Mouse (Mus musculus) hindbrain, embryonic 15.5 days (tissue): ENCODE measurements around the gene Rab36. TPM values are rescaled to one million over a fixed set of nuclear protein-coding genes. Genes with fewer than 3 reads are reported as not detected.
"Not testable (repeated sequence)": the region's sequence is repeated elsewhere in the genome, so short reads cannot be mapped to it uniquely, and the experiment has no call there.

Experiments used
- ATAC-seq: fragments of 200-750 bp; cut with Nextera tagmentation; 2 replicates; pipeline ENCODE4 v1.8.0; 2017; ENCODE audit warnings: low read depth, moderate number of reproducible peaks, moderate TSS enrichment; ENCODE audit not compliant: low FRiP score
- H3K27ac ChIP-seq: fragments of 300-500 bp; sonication (generic); replicated peaks from 2 replicates; pipeline ENCODE4 v1.5.1; 2015; ENCODE audit warnings: mild to moderate bottlenecking, inconsistent platforms
- H3K27me3 ChIP-seq: fragments of 300-500 bp; sonication (generic); 2 replicates; pipeline ENCODE4 v1.6.1; 2015; ENCODE audit warnings: control low read depth, inconsistent platforms
- H3K36me3 ChIP-seq: fragments of 300-500 bp; sonication (generic); 2 replicates; pipeline ENCODE4 v1.6.1; 2015; ENCODE audit warnings: control low read depth, inconsistent platforms
- H3K4me1 ChIP-seq: fragments of 300-500 bp; sonication (generic); replicated peaks from 2 replicates; pipeline ENCODE4 v1.6.1; 2015; ENCODE audit warnings: control low read depth, inconsistent platforms
- H3K4me2 ChIP-seq: fragments of 300-500 bp; sonication (generic); 2 replicates; pipeline ENCODE4 v1.6.1; 2015; ENCODE audit warnings: moderate library complexity, mild to moderate bottlenecking, inconsistent platforms
- H3K4me3 ChIP-seq: fragments of 300-500 bp; sonication (generic); 2 replicates; pipeline ENCODE4 v1.5.1; 2015; ENCODE audit warnings: mild to moderate bottlenecking, inconsistent platforms
- H3K9ac ChIP-seq: fragments of 300-500 bp; sonication (generic); 2 replicates; pipeline ENCODE4 v1.6.1; 2015; ENCODE audit warnings: inconsistent platforms
- H3K9me3 ChIP-seq: fragments of 300-500 bp; sonication (generic); 2 replicates; pipeline ENCODE4 v1.6.1; 2016; ENCODE audit warnings: control low read depth, inconsistent platforms
- WGBS: fragments of 180-500 bp; shearing (Covaris S2); methylation state at CpG from one replicate; pipeline ENCODE4 v1.1.7; 2015; 5-methylcytosine and 5-hydroxymethylcytosine counted together
- polyA plus RNA-seq: library from polyadenylated mRNA; unstranded; fragments of >200 nt; fragmentation: Nextera tagmentation; extraction: Ambion mirVana; gene quantifications from 2 replicates; pipeline ENCODE4 v1.2.1, GENCODE M21; 2015

Gene Rab36
- polyA plus RNA-seq, 1 experiment from 2014 or later, result 21.7 TPM

GRCm38 (mm10) chr10:75016481-75016880, 20.4 kb upstream of the Rab36 start:
- Histone ChIP-seq H3K4me3 (no peak overlapping the region), H3K27me3 (no peaks in the 10 kb centered on the region), H3K9ac (no peak overlapping the region), H3K4me1 (0 out of 2 replicates have a peak, but pooled peaks cover 4% of the 10 kb centered on the region), H3K4me2 (no peak overlapping the region), H3K9me3 (no peaks in the 10 kb centered on the region), H3K27ac (no peak overlapping the region), H3K36me3 (peaks cover 5% of the 10 kb centered on the region; the same call in 1 of the 2 replicates)
- ATAC-seq, result no peak
- WGBS, result 64% methylated on average over 4 of the region's 4 CpGs

GRCm38 (mm10) chr10:75020271-75020670, 16.6 kb upstream of the Rab36 start:
- Histone ChIP-seq H3K9me3 (no peaks in the 10 kb centered on the region), H3K9ac (no peak overlapping the region), H3K36me3 (peaks cover 5% of the 10 kb centered on the region; the same call in 1 of the 2 replicates), H3K4me3 (no peak overlapping the region), H3K27ac (no peak overlapping the region), H3K4me1 (0 out of 2 replicates have a peak, but pooled peaks cover 2% of the 10 kb centered on the region), H3K27me3 (no peaks in the 10 kb centered on the region), H3K4me2 (no peak overlapping the region)
- no peak for ATAC-seq
- 73% methylated on average over 2 of the region's 2 CpGs for WGBS

DNA sequence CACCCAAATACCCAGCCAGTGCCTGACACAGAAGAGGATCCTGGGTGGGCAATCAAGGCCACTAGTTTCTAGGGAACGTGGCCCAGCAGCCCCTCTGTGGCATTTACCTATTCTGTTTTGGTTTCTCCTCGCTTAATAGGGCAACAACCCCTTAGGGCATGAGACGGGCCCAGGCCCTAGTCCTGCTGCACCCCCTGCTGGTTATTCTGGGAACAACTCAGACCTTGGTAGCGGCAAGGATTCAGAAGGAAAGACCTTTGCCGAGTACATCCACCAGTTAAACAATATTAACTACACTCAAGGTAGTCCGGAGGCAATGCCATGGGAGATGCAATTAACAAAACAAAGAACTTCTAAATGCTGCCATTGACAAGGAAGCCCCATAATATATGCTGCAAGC, 15.7 kb upstream of the Rab36 start:
- ATAC-seq, result 0 out of 2 replicates have a peak, but pooled peaks have one; percentile 40
- Histone ChIP-seq H3K4me1 (no peaks in the 10 kb centered on the region), H3K27me3 (no peaks in the 10 kb centered on the region), H3K36me3 (peaks cover 5% of the 10 kb centered on the region; the same call in 1 of the 2 replicates), H3K9ac (no peak overlapping the region), H3K9me3 (no peaks in the 10 kb centered on the region), H3K27ac (no peak overlapping the region), H3K4me3 (no peak overlapping the region), H3K4me2 (no peak overlapping the region)
- WGBS, result 13% methylated on average over 6 of the region's 6 CpGs

- Histone ChIP-seq H3K36me3 (no peaks in the 10 kb centered on the region), H3K4me2 (no peak overlapping the region), H3K27me3 (no peaks in the 10 kb centered on the region), H3K9me3 (no peaks in the 10 kb centered on the region), H3K9ac (no peak overlapping the region), H3K4me3 (no peak overlapping the region), H3K27ac (no peak overlapping the region), H3K4me1 (peaks cover 4% of the 10 kb centered on the region; the same call in 1 of the 2 replicates)
- ATAC-seq, result no peak
- 38% methylated on average over 8 of the region's 8 CpGs for WGBS
Measured at GRCm38 (mm10) chr10:75026491-75026890, 10.4 kb upstream of the Rab36 start.

- ATAC-seq, result no peak
Measured at GRCm38 (mm10) chr10:75028743-75029142, 8.1 kb upstream of the Rab36 start.

GRCm38 (mm10) chr10:75029677-75030076, 7.2 kb upstream of the Rab36 start:
- no peak overlapping the region for H3K4me2 ChIP-seq
- no peak for ATAC-seq
- H3K27me3 ChIP-seq, result no peaks in the 10 kb centered on the region
- 95% methylated on average over 3 of the region's 3 CpGs for WGBS
- no peak overlapping the region for H3K9ac ChIP-seq
- no peaks in the 10 kb centered on the region for H3K36me3 ChIP-seq
- H3K9me3 ChIP-seq, result no peaks in the 10 kb centered on the region
- H3K4me3 ChIP-seq, result no peak overlapping the region
- H3K4me1 ChIP-seq, result peaks cover 20% of the 10 kb centered on the region
- no peak overlapping the region for H3K27ac ChIP-seq

More at GRCm38 (mm10) chr10:75028743-75029142, 8.1 kb upstream of the Rab36 start:
- no peak overlapping the region for H3K4me2 ChIP-seq
- H3K36me3 ChIP-seq, result no peaks in the 10 kb centered on the region
- no peaks in the 10 kb centered on the region for H3K27me3 ChIP-seq
- H3K4me3 ChIP-seq, result no peak overlapping the region
- peaks cover 20% of the 10 kb centered on the region for H3K4me1 ChIP-seq
- no peak overlapping the region for H3K27ac ChIP-seq
- 91% methylated on average over 8 of the region's 8 CpGs for WGBS
- no peak overlapping the region for H3K9ac ChIP-seq
- no peaks in the 10 kb centered on the region for H3K9me3 ChIP-seq

GRCm38 (mm10) chr10:75030234-75030633, 6.6 kb upstream of the Rab36 start:
- Histone ChIP-seq H3K27ac (no peak overlapping the region), H3K27me3 (no peaks in the 10 kb centered on the region), H3K4me2 (no peak overlapping the region), H3K4me3 (no peak overlapping the region), H3K4me1 (peaks cover 20% of the 10 kb centered on the region), H3K9ac (no peak overlapping the region), H3K36me3 (no peaks in the 10 kb centered on the region), H3K9me3 (no peaks in the 10 kb centered on the region)
- 84% methylated on average over 3 of the region's 3 CpGs for WGBS
- ATAC-seq, result no peak

DNA sequence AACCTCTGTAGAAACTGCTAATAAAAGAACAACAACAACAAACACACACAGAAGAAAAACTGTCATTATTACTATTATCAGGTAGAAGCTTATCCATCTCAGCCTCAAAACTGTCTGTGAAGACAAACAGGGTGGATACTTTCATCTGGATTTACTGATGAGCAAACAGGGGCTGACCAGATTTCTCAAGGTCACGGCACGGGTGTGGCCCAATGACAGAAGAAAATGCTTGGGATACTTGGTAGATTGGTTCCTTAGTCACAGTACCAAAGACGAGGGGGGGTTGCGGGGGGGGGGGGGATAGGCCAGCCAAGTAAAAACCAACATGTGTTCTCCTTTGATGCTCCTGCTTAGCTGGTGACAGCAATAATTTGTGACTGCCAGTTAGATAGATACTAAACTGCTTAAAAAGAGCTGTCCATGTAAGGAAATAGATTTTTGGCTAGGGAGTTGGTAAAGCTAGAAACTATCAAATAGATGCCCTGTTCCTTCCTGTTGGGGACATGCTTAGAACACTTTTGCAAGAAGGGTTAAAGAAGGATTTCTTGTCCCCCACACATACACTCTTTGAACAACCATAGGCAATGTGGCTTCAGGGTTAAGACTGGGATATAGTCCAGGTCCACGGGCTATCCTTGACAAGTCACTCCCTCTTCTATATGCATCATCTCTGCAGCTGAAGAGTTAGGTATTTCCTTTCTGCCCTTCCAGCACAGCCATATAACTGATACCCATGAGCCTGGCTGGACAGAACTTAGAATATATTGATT, 5.3 kb upstream of the Rab36 start:
- 65% methylated on average over 5 of the region's 5 CpGs for WGBS
- no peaks in the 10 kb centered on the region for H3K27me3 ChIP-seq
- no peak for ATAC-seq

DNA sequence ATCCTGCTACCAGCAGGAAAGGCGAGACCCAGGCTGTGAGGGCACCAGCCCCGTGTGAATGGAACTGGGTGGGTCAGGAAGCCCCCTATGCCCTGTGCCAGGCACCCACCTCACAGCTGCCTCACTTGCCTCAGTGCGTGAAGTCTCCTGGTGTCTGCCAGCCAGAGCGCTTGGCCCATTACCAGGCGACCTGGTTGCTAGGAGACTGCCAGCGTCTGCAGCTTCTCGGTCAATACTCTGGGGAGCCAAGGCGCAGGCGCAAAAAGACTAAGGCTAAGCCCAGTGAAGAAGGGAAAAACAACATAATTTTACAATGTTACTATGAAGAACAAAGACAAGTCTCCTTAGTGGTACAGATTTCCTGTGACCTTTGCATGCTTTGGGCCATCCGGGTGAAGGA, 4.5 kb upstream of the Rab36 start, which contains the start of gene Rsph14:
Gene Rsph14 (minus strand): TSS at position 192 of the 400 bp plus-strand sequence.
- Histone ChIP-seq H3K9ac (no peak within 1 kb of the TSS), H3K4me3 (peak within 1 kb of the TSS; percentile 12; the same call in 1 of the 2 replicates), H3K27ac (peak within 1 kb of the TSS; percentile 70), H3K4me2 (peak within 1 kb of the TSS; percentile 49), H3K4me1 (peaks cover 34% of the 10 kb centered on the region), H3K27me3 (no peaks in the 10 kb centered on the region), H3K9me3 (no peaks in the 10 kb centered on the region), H3K36me3 (no peaks in the 10 kb centered on the region)
- peak; percentile 55 for ATAC-seq
- WGBS, result 11% methylated on average over 10 of the region's 10 CpGs

More for the DNA sequence above, 5.3 kb upstream of the Rab36 start:
- Histone ChIP-seq H3K9me3 (no peaks in the 10 kb centered on the region), H3K4me1 (peaks cover 26% of the 10 kb centered on the region), H3K36me3 (no peaks in the 10 kb centered on the region), H3K27ac (no peak overlapping the region), H3K9ac (no peak overlapping the region), H3K4me3 (no peak overlapping the region), H3K4me2 (no peak overlapping the region)

DNA sequence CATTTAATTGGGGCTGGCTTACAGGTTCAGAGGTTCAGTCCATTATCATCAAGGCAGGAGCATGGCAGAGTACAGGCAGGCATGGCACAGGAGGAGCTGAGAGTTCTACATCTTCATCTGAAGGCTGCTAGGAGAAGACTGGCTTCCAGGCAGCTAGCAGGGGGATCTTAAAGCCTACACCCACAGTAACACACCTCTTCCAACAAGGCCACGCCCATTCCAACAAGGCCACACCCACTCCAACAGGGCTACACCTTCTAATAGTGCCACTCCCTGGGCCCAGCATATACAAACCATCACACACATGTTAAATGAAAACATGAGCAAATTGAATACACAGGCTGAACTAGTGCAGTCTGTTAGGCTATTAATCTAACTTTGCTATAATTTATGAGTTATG, 5.2 kb downstream of the Rab36 start:
- not testable (repeated sequence) for H3K9me3 ChIP-seq, H3K27me3 ChIP-seq, ATAC-seq, H3K4me3 ChIP-seq, H3K4me2 ChIP-seq, H3K9ac ChIP-seq, H3K27ac ChIP-seq, H3K36me3 ChIP-seq
- H3K4me1 ChIP-seq, result peaks cover 14% of the 10 kb centered on the region
- 20% methylated on average over 1 of the region's 1 CpGs for WGBS

- peaks cover 6% of the 10 kb centered on the region; the same call in 1 of the 2 replicates for H3K36me3 ChIP-seq
- H3K27me3 ChIP-seq, result no peaks in the 10 kb centered on the region
- 44% methylated on average over 7 of the region's 7 CpGs for WGBS
- no peaks in the 10 kb centered on the region for H3K9me3 ChIP-seq
- no peak for ATAC-seq
- H3K4me2 ChIP-seq, result no peak overlapping the region
- H3K4me3 ChIP-seq, result no peak overlapping the region
- no peak overlapping the region for H3K27ac ChIP-seq
- no peak overlapping the region for H3K9ac ChIP-seq
- H3K4me1 ChIP-seq, result no peaks in the 10 kb centered on the region
Measured at GRCm38 (mm10) chr10:75044459-75044858, 7.6 kb downstream of the Rab36 start.

DNA sequence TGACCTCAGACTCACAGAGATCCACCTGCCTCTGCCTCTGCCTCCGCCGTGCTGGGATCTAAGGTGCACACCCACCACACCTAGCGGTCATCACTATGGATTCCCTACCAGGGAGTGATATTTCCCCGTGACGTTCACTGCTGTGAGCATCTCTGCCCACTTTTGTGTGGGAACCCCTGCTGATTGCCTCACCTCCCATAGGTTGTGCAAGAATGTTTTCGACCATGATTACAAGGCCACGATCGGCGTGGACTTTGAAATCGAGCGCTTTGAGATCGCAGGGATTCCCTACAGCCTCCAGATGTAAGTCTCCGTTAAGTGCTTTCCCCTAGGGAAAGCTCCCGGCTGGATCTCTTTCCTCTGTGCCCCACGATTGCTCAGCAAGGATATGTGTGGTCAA, 9.0 kb downstream of the Rab36 start:
- no peaks in the 10 kb centered on the region for H3K27me3 ChIP-seq
- H3K9me3 ChIP-seq, result no peaks in the 10 kb centered on the region
- H3K36me3 ChIP-seq, result peaks cover 6% of the 10 kb centered on the region; the same call in 1 of the 2 replicates
- no peaks in the 10 kb centered on the region for H3K4me1 ChIP-seq
- WGBS, result 93% methylated on average over 15 of the region's 15 CpGs
- no peak overlapping the region for H3K9ac ChIP-seq
- ATAC-seq, result no peak
- H3K27ac ChIP-seq, result no peak overlapping the region
- no peak overlapping the region for H3K4me3 ChIP-seq
- no peak overlapping the region for H3K4me2 ChIP-seq
